Mouse (Mus musculus): ENCODE data around the gene Fam104a. TPM values are rescaled to one million over a fixed set of nuclear protein-coding genes. Genes with fewer than 3 reads are reported as not detected.

Fam104a gene
- total and polyA plus RNA-seq, 3 experiments = 33.6 to 38.1 TPM; not detected in 1

- peak; percentile 45 for DNase-seq (ENCODE audit: low read depth, low spot score)
- TF ChIP-seq TAL1 (IDR thresholded peaks at IDR 0.05; ENCODE audit: low read length) (0 out of 2 replicates have a peak, but pooled peaks have one; percentile 17), ZNF384 (IDR thresholded peaks at IDR 0.05; ENCODE audit: low read depth, low read length) (no peak)
- Histone ChIP-seq H3K4me1 (ENCODE audit: control insufficient read depth in 1 of 2, insufficient read depth in 2 of 2, low read length in 2 of 2) (peaks cover 7 to 24% of the 10 kb centered on the region in 2 experiments), H3K9ac (ENCODE audit: control insufficient read depth, low read depth, low read length, poor library complexity, severe bottlenecking) (no peak overlapping the region), H3K36me3 (ENCODE audit: control insufficient read depth in 1 of 2, insufficient read depth in 2 of 2, low read length in 2 of 2) (peaks cover 7 to 18% of the 10 kb centered on the region in 2 experiments; a peak in 3 of 4 replicates), H3K79me2 (ENCODE audit: control insufficient read depth, insufficient read depth, low read length, poor library complexity) (peaks cover 11% of the 10 kb centered on the region), H3K27me3 (ENCODE audit: control insufficient read depth in 1 of 2, insufficient read depth in 2 of 2, low read length in 2 of 2) (no peaks in the 10 kb centered on the region), H3K9me3 (replicated peaks; ENCODE audit: insufficient read depth, low read length) (no peaks in the 10 kb centered on the region), H3K4me3 (ENCODE audit: control insufficient read depth in 1 of 2, insufficient read depth in 1 of 2, low read depth in 2 of 2, low read length in 2 of 2) (no peak overlapping the region; a peak in 1 of 4 replicates), H3K27ac (ENCODE audit: control insufficient read depth, low read depth, low read length) (peak overlapping the region; percentile 31; the same call in 1 of the 2 replicates)
These were observed 32.6 kb downstream of the Fam104a start for GRCm38 (mm10) chr11:113651206-113651906.

GRCm38 (mm10) chr11:113649353-113650210 is 34.4 kb downstream of the Fam104a start, which contains the start of gene Slc39a11:
Gene Slc39a11, minus strand, starts transcription at chr11:113650079.
- DNase-seq (ENCODE audit: low read depth, low spot score) = peak; percentile 90
- no peaks in the 10 kb centered on the region for H3K9me3 ChIP-seq (replicated peaks; ENCODE audit: insufficient read depth, low read length)
- H3K4me3 ChIP-seq (ENCODE audit: control insufficient read depth in 1 of 2, insufficient read depth in 1 of 2, low read depth in 2 of 2, low read length in 2 of 2) = peak within 1 kb of the TSS; percentile 81 to 99
- peaks cover 11% of the 10 kb centered on the region for H3K79me2 ChIP-seq (ENCODE audit: control insufficient read depth, insufficient read depth, low read length, poor library complexity)
- no peaks in the 10 kb centered on the region for H3K27me3 ChIP-seq (ENCODE audit: control insufficient read depth in 1 of 2, insufficient read depth in 2 of 2, low read length in 2 of 2)
- H3K4me1 ChIP-seq (ENCODE audit: control insufficient read depth in 1 of 2, insufficient read depth in 2 of 2, low read length in 2 of 2) = peaks cover 7 to 24% of the 10 kb centered on the region in 2 experiments
- peak within 1 kb of the TSS; percentile 83 for H3K27ac ChIP-seq (ENCODE audit: control insufficient read depth, low read depth, low read length)
- peaks cover 4 to 18% of the 10 kb centered on the region in 2 experiments; a peak in 2 of 4 replicates for H3K36me3 ChIP-seq (ENCODE audit: control insufficient read depth in 1 of 2, insufficient read depth in 2 of 2, low read length in 2 of 2)
- peak within 1 kb of the TSS; percentile 89 for H3K9ac ChIP-seq (ENCODE audit: control insufficient read depth, low read depth, low read length, poor library complexity, severe bottlenecking)
- 0 out of 2 replicates have a peak, but pooled peaks have one; percentile 28 for TF ChIP-seq NRF1 (IDR thresholded peaks at IDR 0.05; ENCODE audit: insufficient read depth, low read depth, low read length, poor library complexity, severe bottlenecking)
- TF ChIP-seq POLR2AphosphoS5 (IDR thresholded peaks at IDR 0.05; ENCODE audit: borderline replicate concordance, low read depth, low read length) = no peak
- peak; percentile 69; the same call in 1 of the 2 replicates for TF ChIP-seq SIN3A (IDR thresholded peaks at IDR 0.05; ENCODE audit: low read length)
- no peak for TF ChIP-seq TAL1 (IDR thresholded peaks at IDR 0.05; ENCODE audit: low read length)
- TF ChIP-seq ZMIZ1 (IDR thresholded peaks at IDR 0.05; ENCODE audit: low read depth, low read length) = peak; percentile 11; the same call in 1 of the 2 replicates
- no peak for TF ChIP-seq CHD1 (IDR thresholded peaks at IDR 0.05; ENCODE audit: low read depth, low read length)
- TF ChIP-seq SMC3 (IDR thresholded peaks at IDR 0.05; ENCODE audit: low read depth, low read length) = no peak
- no peak for TF ChIP-seq CHD2 (IDR thresholded peaks at IDR 0.05; ENCODE audit: low read length)
- TF ChIP-seq ELF1 (IDR thresholded peaks at IDR 0.05; ENCODE audit: low read depth, low read length) = peak; percentile 96
- TF ChIP-seq KAT2A (conservative IDR thresholded peaks at IDR 0.05; ENCODE audit: low read depth, low read length) = peak; percentile 48
- no peak for TF ChIP-seq JUND (IDR thresholded peaks at IDR 0.05; ENCODE audit: low read depth, low read length)
- peak; percentile 46 for TF ChIP-seq MAX (IDR thresholded peaks at IDR 0.05; ENCODE audit: low read length)
- TF ChIP-seq GABPA (IDR thresholded peaks at IDR 0.05; ENCODE audit: low read depth, low read length) = no peak
- TF ChIP-seq BHLHE40 (IDR thresholded peaks at IDR 0.05; ENCODE audit: borderline replicate concordance, low read depth, low read length) = no peak
- TF ChIP-seq TCF12 (IDR thresholded peaks at IDR 0.05; ENCODE audit: low read depth, low read length) = peak; percentile 63
- peak; percentile 71; the same call in 1 of the 2 replicates for TF ChIP-seq TBP (IDR thresholded peaks at IDR 0.05; ENCODE audit: low read depth, low read length)
- no peak; a peak in 1 of 6 replicates for TF ChIP-seq CTCF (IDR thresholded peaks at IDR 0.05 in 2 of 3, conservative IDR thresholded peaks at IDR 0.05 in 1 of 3; ENCODE audit: control insufficient read depth in 1 of 3, insufficient read depth in 1 of 3, low read depth in 2 of 3, low read length in 3 of 3, poor library complexity in 1 of 3, severe bottlenecking in 1 of 3)
- TF ChIP-seq ZKSCAN1 (IDR thresholded peaks at IDR 0.05; ENCODE audit: low read depth, low read length) = no peak
- TF ChIP-seq ETS1 (IDR thresholded peaks at IDR 0.05; ENCODE audit: low read depth, low read length) = no peak; the same call in 1 of the 2 replicates
- no peak for TF ChIP-seq MAFK (IDR thresholded peaks at IDR 0.05; ENCODE audit: borderline replicate concordance, low read depth, low read length)
- TF ChIP-seq USF2 (IDR thresholded peaks at IDR 0.05; ENCODE audit: borderline replicate concordance in 1 of 2, insufficient read depth in 1 of 2, low read depth in 1 of 2, low read length in 2 of 2) = no peak
- no peak for TF ChIP-seq MYB (IDR thresholded peaks at IDR 0.05; ENCODE audit: low read depth, low read length)
- TF ChIP-seq USF1 (IDR thresholded peaks at IDR 0.05; ENCODE audit: low read depth, low read length) = no peak
- no peak; the same call in 1 of the 2 replicates for TF ChIP-seq MYC (IDR thresholded peaks at IDR 0.05; ENCODE audit: low read depth, low read length)
- TF ChIP-seq NELFE (IDR thresholded peaks at IDR 0.05; ENCODE audit: low read depth, low read length) = peak; percentile 91
- peak; percentile 35; the same call in 1 of the 2 replicates for TF ChIP-seq E2F4 (IDR thresholded peaks at IDR 0.05; ENCODE audit: borderline replicate concordance, low read depth, low read length)

Measured in MEL (cell line).